9 mouse cellular contexts compared by ENCODE assay signal in the genomic region with DNA sequence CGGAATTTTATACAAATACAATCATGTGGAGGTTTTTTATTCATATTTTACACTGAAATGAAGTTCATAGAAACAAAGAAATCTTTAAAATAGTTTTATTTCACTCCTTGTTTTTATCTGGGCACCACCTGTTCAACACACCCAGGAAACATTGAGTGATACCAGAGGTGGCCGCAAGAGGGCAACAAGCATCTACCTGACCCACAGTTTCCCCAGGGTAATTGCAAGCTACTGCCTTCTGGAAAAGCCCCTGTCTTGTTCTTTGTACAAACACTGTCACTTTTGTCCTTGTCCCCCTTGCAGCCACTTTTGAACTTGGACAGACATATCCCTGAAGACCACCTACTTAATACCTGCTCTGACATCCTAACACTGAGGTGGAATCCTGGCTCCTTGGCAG. TPM values are rescaled to one million over a fixed set of nuclear protein-coding genes. Genes with fewer than 3 reads are reported as not detected.
DNase-seq lines count a peak whose midpoint lies in the region; ATAC-seq and TF ChIP-seq lines count a peak whose summit lies in the region.
"Had no signal": no experiment of that assay in that cellular context is flagged by ENCODE, and none has a peak within 500 bp of the region (broad histone marks: within the 10 kb centered on the region; RNA-seq: fewer than 3 reads in every experiment).

No protein-coding gene starts in this region.

- H3K36me3 ChIP-seq in thymus, adult 2 months (ENCODE audit: control insufficient read depth, insufficient read depth, low read length), result no peaks in the 10 kb centered on the region
- H3K36me3 ChIP-seq in stomach, postnatal 0 days (ENCODE audit: control insufficient read depth, insufficient read depth, low read length), result no peaks in the 10 kb centered on the region

- no peak overlapping the region for H3K4me3 ChIP-seq in thymus, adult 2 months (ENCODE audit: control insufficient read depth, insufficient read depth, low read length)
- H3K4me3 ChIP-seq in stomach, postnatal 0 days (ENCODE audit: low read depth, low read length), result no peak overlapping the region

- H3K27me3 ChIP-seq in thymus, adult 2 months (ENCODE audit: control insufficient read depth, insufficient read depth, low read length), result no peaks in the 10 kb centered on the region
- H3K27me3 ChIP-seq in stomach, postnatal 0 days (ENCODE audit: control insufficient read depth, insufficient read depth, low read length), result no peaks in the 10 kb centered on the region

- no peak for TF ChIP-seq EP300 in stomach, postnatal 0 days (optimal IDR thresholded peaks at IDR 0.05)

- no peak for ATAC-seq in stomach, postnatal 0 days (ENCODE audit: low FRiP score, low TSS enrichment)

- TF ChIP-seq CTCF in thymus, adult 2 months (IDR thresholded peaks at IDR 0.05; ENCODE audit: borderline replicate concordance, control insufficient read depth, extremely low read depth, insufficient read depth, low read length, poor library complexity), result no peak
- peak; percentile 77 for TF ChIP-seq CTCF in stomach, postnatal 0 days (IDR thresholded peaks at IDR 0.05; ENCODE audit: low read depth)

- H3K9ac ChIP-seq in stomach, postnatal 0 days (ENCODE audit: low read length), result no peak overlapping the region

- H3K4me2 ChIP-seq in stomach, postnatal 0 days (replicated peaks; ENCODE audit: low read depth), result no peak overlapping the region

- peak; percentile 38 for DNase-seq in adrenal gland, adult 2 months
- no peak for DNase-seq in adrenal gland, postnatal 4 days (ENCODE audit: low spot score in 2 of 2)
- DNase-seq in thymus, adult 2 months, result peak; percentile 61
- no peak for DNase-seq in thymus, adult 18-20 months
- peak; percentile 70 for DNase-seq in embryo, embryonic 10.5 days (ENCODE audit: low spot score)
- DNase-seq in kidney, postnatal 36 days, result peak; percentile 45 to 79
- DNase-seq in lung, postnatal 10 days, result peak; percentile 49
- DNase-seq in stomach, postnatal 0 days (ENCODE audit: low spot score), result peak; percentile 61

- no peak for TF ChIP-seq POLR2A in thymus, adult 2 months (IDR thresholded peaks at IDR 0.05; ENCODE audit: control insufficient read depth, extremely low read depth, insufficient read depth, low read length, poor library complexity)

- 19% methylated on average over 2 of the region's 2 CpGs for WGBS in thymus, adult 2 months
- 6% methylated on average over 2 of the region's 2 CpGs for WGBS in stomach, postnatal 0 days

- no peaks in the 10 kb centered on the region for H3K4me1 ChIP-seq in thymus, adult 2 months (replicated peaks; ENCODE audit: control insufficient read depth, insufficient read depth, low read length)
- no peaks in the 10 kb centered on the region for H3K4me1 ChIP-seq in stomach, postnatal 0 days (replicated peaks; ENCODE audit: control insufficient read depth, insufficient read depth)

- H3K27ac ChIP-seq in thymus, adult 2 months (ENCODE audit: control insufficient read depth, insufficient read depth, low read length), result no peak overlapping the region
- no peak overlapping the region for H3K27ac ChIP-seq in stomach, postnatal 0 days (replicated peaks)

- H3K9me3 ChIP-seq in stomach, postnatal 0 days (ENCODE audit: control insufficient read depth, low read length), result no peaks in the 10 kb centered on the region

RNA-seq across cellular contexts. Expression of gene Zfp931, which starts 19.7 kb away (rescaled TPM):
- total RNA-seq in adrenal gland, adult 2 months (2021), result 10 to 100 TPM; 31.3 to 37.6 TPM
- 0.15 and 0.29 TPM in 2 replicates for polyA plus RNA-seq in adrenal gland, adult 2 months (2012; rRNA removed)
- total RNA-seq in adrenal gland, postnatal 4 days (2021), result 10 to 100 TPM; 14.9 to 16.5 TPM
- 1.5 and 1.9 TPM in 2 replicates for polyA plus RNA-seq in thymus, adult 2 months (2012; rRNA removed)
- polyA plus RNA-seq in stomach, postnatal 0 days (2015; fragmentation: Nextera tagmentation; extraction: Ambion mirVana), result 9.3 and 9.6 TPM in 2 replicates

RNA-seq across cellular contexts. Expression of gene Phactr3, which starts 20.8 kb away (rescaled TPM):
- 1 to 10 TPM in 1 of 2 experiments, under 1 TPM in 1; 0.98 to 1.3 TPM for total RNA-seq in adrenal gland, adult 2 months (2021)
- 0.59 and 0.67 TPM in 2 replicates for polyA plus RNA-seq in adrenal gland, adult 2 months (2012; rRNA removed)
- 1 to 10 TPM; 7.3 to 8.2 TPM for total RNA-seq in adrenal gland, postnatal 4 days (2021)
- polyA plus RNA-seq in thymus, adult 2 months (2012; rRNA removed), result 0.10 and 0.32 TPM in 2 replicates
- polyA plus RNA-seq in stomach, postnatal 0 days (2015; fragmentation: Nextera tagmentation; extraction: Ambion mirVana), result 1.7 and 2.8 TPM in 2 replicates
- polyA plus RNA-seq: C2C12 had no signal

Comparison
In these comparisons a context has a peak if more than half of its experiments do, and no peak if none do; other contexts are left out.
1. DNase-seq: peak in adrenal gland, adult 2 months (single experiment), thymus, adult 2 months (single experiment), embryo, embryonic 10.5 days (single experiment), kidney, postnatal 36 days (2 of 2), lung, postnatal 10 days (single experiment) and stomach, postnatal 0 days (single experiment); none in adrenal gland, postnatal 4 days (0 of 2) and thymus, adult 18-20 months (0 of 2).